Mouse (Mus musculus): ENCODE measurements around the gene Slc9a1. TPM values are rescaled to one million over a fixed set of nuclear protein-coding genes. Genes with fewer than 3 reads are reported as not detected.
A peak's percentile ranks its signal among the peaks of the same experiment; 100 is the strongest.

Gene Slc9a1
- polyA plus RNA-seq, 1 experiment from 2014 or later: 9.1 TPM

DNA sequence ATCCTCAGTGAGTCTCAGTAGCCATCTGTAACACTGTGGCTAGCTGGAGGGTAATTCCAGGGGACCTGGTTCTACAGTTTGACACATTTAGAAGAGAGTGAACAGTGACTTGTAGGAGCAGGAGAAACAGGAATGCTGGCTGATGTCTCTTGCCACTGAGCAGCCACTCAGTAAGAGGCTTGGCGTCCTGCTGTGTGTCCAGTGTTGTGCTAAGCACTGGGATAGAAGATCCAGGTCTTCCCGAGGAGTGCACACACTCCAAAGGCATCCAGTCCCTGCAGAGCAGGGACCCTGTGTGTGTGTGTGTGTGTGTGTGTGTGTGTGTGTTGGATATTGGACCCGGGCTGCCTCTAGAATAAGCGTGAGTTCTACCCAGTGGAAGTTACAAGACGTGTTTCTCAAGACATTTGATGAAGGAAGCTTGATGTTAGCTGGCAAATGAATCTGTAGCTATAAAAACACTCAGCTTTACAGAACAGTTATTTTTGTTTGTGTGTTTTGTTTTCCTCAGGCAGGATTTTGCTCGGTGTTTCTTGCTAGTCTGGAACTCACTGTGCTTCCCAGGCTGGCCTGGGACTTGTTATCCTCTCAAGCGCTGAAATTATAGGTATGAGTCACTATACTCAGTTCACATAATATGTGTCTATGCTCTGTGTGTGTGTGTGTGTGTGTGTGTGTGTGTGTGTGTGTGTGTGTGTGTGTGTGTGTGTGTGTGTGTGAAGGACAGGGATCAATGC lies 16.7 kb downstream of the Slc9a1 start:
- H3K27ac ChIP-seq (ENCODE audit: low read length): 0 out of 2 replicates have a peak overlapping the region, but pooled peaks have one; percentile 28
- ATAC-seq: no peak
- H3K36me3 ChIP-seq (ENCODE audit: control insufficient read depth, insufficient read depth, low read length): no peaks in the 10 kb centered on the region
- H3K27me3 ChIP-seq (replicated peaks; ENCODE audit: control insufficient read depth, insufficient read depth, low read length): no peaks in the 10 kb centered on the region
- no peaks in the 10 kb centered on the region for H3K9me3 ChIP-seq (ENCODE audit: control insufficient read depth, low read length)
- 73% methylated on average over 7 of the region's 7 CpGs for WGBS
- H3K4me1 ChIP-seq (ENCODE audit: control insufficient read depth, insufficient read depth, low read length): peaks cover 37% of the 10 kb centered on the region
- peak overlapping the region; percentile 30; the same call in 1 of the 2 replicates for H3K9ac ChIP-seq (ENCODE audit: low read depth, low read length)
- no peak overlapping the region for H3K4me2 ChIP-seq (ENCODE audit: low read depth, low read length)
- H3K4me3 ChIP-seq (ENCODE audit: low read length): no peak overlapping the region

DNA sequence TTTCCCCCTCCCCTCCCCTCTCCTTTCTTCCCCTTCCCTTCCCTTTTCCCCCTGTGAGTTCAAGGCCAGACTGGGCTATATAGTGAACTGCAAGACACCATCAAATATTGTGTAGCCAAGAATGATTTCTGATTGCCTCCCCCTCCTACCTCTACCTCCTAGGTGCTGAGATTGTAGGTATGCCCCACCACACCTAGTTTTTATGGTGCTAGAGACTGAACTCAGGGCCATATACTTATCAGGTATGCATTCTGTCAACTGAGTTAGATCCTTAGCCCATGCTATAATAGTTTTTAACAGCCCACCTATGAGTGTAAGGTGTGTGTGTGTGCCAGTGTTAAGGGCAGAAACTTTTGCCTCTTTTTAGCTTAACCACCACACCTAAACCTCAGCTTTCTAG lies 17.5 kb downstream of the Slc9a1 start:
- Histone ChIP-seq H3K27ac (ENCODE audit: low read length) (no peak overlapping the region), H3K4me3 (ENCODE audit: low read length) (no peak overlapping the region), H3K27me3 (replicated peaks; ENCODE audit: control insufficient read depth, insufficient read depth, low read length) (no peaks in the 10 kb centered on the region), H3K36me3 (ENCODE audit: control insufficient read depth, insufficient read depth, low read length) (no peaks in the 10 kb centered on the region), H3K4me2 (ENCODE audit: low read depth, low read length) (no peak overlapping the region), H3K4me1 (ENCODE audit: control insufficient read depth, insufficient read depth, low read length) (peaks cover 44% of the 10 kb centered on the region), H3K9ac (ENCODE audit: low read depth, low read length) (no peak overlapping the region), H3K9me3 (ENCODE audit: control insufficient read depth, low read length) (no peaks in the 10 kb centered on the region)
- peak; percentile 71 for ATAC-seq

DNA sequence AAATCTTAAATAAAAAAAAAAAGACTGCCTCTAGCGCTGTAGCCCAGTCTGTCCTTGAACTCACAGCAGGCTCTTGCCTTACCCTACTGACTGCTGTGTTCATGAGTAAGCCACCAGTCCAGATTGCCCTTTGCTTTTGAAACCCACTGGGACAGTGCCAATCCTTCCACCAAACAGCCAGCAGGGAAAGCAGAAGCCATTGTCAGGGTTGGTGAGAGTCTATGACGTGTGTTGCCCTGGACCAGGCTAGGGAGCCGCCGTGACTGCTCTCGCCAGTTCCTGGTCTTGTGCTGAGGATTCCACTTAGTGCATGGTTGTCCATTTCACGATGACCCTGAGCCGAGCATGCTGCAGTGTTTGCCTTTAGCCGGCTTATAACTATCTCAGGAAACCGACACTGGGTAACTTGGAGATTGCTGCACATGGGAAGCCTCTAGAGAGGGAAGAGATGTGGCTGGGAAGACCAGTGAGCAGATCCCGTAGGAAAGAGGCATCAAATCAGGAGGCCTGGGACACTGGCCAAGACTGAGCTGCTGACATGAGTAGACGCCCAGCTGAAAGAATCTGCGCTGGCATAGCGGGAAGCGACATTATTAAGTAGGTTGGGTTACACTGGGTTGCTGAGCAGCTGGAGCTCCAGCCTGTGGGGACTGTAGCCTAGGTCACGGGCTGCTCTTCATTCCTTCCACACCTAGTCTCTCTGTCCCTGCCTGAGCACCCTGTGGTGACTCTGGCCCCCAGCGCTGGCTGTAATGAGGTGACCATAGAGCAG lies 19.5 kb downstream of the Slc9a1 start:
- H3K9ac ChIP-seq (ENCODE audit: low read depth, low read length): no peak overlapping the region
- no peak overlapping the region for H3K4me3 ChIP-seq (ENCODE audit: low read length)
- no peak overlapping the region for H3K4me2 ChIP-seq (ENCODE audit: low read depth, low read length)
- no peak overlapping the region for H3K27ac ChIP-seq (ENCODE audit: low read length)
- H3K27me3 ChIP-seq (replicated peaks; ENCODE audit: control insufficient read depth, insufficient read depth, low read length): no peaks in the 10 kb centered on the region
- ATAC-seq: no peak
- no peaks in the 10 kb centered on the region for H3K36me3 ChIP-seq (ENCODE audit: control insufficient read depth, insufficient read depth, low read length)
- no peaks in the 10 kb centered on the region for H3K9me3 ChIP-seq (ENCODE audit: control insufficient read depth, low read length)
- WGBS: 82% methylated on average over 16 of the region's 16 CpGs
- H3K4me1 ChIP-seq (ENCODE audit: control insufficient read depth, insufficient read depth, low read length): peaks cover 45% of the 10 kb centered on the region

DNA sequence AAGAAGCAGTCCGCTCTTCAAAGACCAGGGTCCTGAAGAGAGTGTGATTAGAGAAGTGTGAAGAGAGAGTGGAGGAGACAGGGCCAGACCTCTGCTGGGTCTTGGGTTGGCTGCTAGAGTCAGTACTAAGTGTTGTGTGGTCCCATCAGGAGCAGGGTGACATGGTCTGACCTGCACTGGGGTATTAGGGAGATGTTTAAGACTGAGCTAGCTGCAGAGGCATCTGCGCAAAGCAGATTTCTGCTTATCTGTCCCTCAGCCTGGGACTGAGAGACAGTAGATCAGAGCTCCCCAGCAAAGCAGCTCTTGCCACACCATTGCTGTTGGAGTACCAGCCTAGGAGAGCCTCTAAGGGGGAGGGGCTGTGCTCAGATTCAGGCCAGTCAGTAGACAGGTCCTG lies 20.5 kb downstream of the Slc9a1 start:
- 79% methylated on average over 2 of the region's 2 CpGs for WGBS
- H3K9ac ChIP-seq (ENCODE audit: low read depth, low read length): no peak overlapping the region
- H3K4me3 ChIP-seq (ENCODE audit: low read length): no peak overlapping the region
- no peak overlapping the region for H3K4me2 ChIP-seq (ENCODE audit: low read depth, low read length)
- H3K36me3 ChIP-seq (ENCODE audit: control insufficient read depth, insufficient read depth, low read length): no peaks in the 10 kb centered on the region
- peak; percentile 20; the same call in 1 of the 2 replicates for ATAC-seq
- H3K4me1 ChIP-seq (ENCODE audit: control insufficient read depth, insufficient read depth, low read length): peaks cover 54% of the 10 kb centered on the region
- no peaks in the 10 kb centered on the region for H3K9me3 ChIP-seq (ENCODE audit: control insufficient read depth, low read length)
- H3K27ac ChIP-seq (ENCODE audit: low read length): no peak overlapping the region
- no peaks in the 10 kb centered on the region for H3K27me3 ChIP-seq (replicated peaks; ENCODE audit: control insufficient read depth, insufficient read depth, low read length)

DNA sequence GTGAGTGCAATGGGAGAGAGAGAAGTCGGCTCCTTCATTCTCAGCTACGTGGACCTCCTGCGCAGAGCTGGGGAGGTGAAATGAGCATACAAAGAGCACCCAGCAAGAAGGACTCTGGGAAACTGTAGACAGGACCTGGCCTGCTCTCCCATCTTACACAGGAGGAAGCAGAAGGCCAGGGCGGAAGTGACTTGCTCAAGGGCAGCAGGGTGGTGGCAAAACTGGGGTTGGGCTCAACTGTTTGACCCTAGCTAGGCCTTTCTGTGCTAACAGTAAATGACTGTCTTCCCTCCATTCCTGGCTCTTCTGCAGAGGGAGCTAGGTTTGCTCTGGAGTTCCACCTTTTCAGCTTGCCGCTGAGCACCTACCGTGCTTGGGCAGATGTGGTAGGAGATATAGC lies 21.1 kb downstream of the Slc9a1 start:
- WGBS: 87% methylated on average over 6 of the region's 6 CpGs
- Histone ChIP-seq H3K27me3 (replicated peaks; ENCODE audit: control insufficient read depth, insufficient read depth, low read length) (no peaks in the 10 kb centered on the region), H3K4me1 (ENCODE audit: control insufficient read depth, insufficient read depth, low read length) (peaks cover 59% of the 10 kb centered on the region), H3K27ac (ENCODE audit: low read length) (0 out of 2 replicates have a peak overlapping the region, but pooled peaks have one; percentile 52), H3K4me3 (ENCODE audit: low read length) (no peak overlapping the region), H3K4me2 (ENCODE audit: low read depth, low read length) (no peak overlapping the region), H3K36me3 (ENCODE audit: control insufficient read depth, insufficient read depth, low read length) (no peaks in the 10 kb centered on the region), H3K9ac (ENCODE audit: low read depth, low read length) (no peak overlapping the region; the same call in 1 of the 2 replicates), H3K9me3 (ENCODE audit: control insufficient read depth, low read length) (no peaks in the 10 kb centered on the region)
- ATAC-seq: no peak

DNA sequence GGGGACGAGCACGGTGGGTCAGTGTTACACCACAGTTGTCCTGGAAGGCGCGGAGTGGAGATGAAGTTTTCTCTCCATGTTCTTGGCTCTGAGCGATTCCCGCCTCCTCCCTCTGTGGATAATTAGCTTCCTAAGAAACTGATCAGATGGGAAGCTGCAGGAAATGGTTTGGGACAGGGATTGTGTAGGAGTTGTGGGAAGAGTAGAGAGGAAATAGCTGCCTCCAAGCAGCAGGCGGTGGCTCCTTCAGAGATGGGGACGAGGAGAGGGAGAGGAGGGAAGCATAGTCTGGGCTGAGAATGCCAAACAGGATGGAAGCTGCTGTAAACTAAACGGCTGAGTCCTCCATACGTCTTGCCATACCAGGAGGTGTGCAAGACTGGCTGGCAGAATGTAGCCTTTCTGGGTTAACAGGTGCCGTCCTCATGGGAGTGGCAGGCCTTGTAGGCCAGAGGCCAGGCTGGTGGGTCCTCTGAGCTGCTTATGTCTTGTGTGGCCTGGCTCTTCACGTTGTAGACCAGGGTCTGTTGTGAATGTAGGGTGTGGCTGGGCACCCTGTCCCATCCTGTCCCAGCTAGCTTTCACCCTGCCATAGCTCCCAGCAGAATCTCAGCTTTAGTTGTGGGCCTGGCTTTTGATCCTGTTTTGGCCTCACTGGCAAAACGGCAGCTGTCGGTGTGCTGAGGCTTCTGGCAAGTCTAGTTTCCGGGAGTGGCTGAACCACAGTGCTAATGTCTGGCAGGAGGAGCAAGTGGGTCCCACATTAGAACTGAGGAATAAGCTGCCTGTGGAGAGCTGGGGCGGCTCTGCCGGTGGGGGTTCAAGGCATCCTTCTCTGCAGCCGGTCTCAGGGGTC lies 21.9 kb downstream of the Slc9a1 start:
- H3K4me3 ChIP-seq (ENCODE audit: low read length): no peak overlapping the region
- H3K9me3 ChIP-seq (ENCODE audit: control insufficient read depth, low read length): no peaks in the 10 kb centered on the region
- peaks cover 60% of the 10 kb centered on the region for H3K4me1 ChIP-seq (ENCODE audit: control insufficient read depth, insufficient read depth, low read length)
- no peaks in the 10 kb centered on the region for H3K27me3 ChIP-seq (replicated peaks; ENCODE audit: control insufficient read depth, insufficient read depth, low read length)
- no peaks in the 10 kb centered on the region for H3K36me3 ChIP-seq (ENCODE audit: control insufficient read depth, insufficient read depth, low read length)
- WGBS: 66% methylated on average over 18 of the region's 18 CpGs
- no peak for ATAC-seq
- H3K4me2 ChIP-seq (ENCODE audit: low read depth, low read length): no peak overlapping the region
- peak overlapping the region; percentile 52 for H3K27ac ChIP-seq (ENCODE audit: low read length)
- peak overlapping the region; percentile 4; the same call in 1 of the 2 replicates for H3K9ac ChIP-seq (ENCODE audit: low read depth, low read length)

DNA sequence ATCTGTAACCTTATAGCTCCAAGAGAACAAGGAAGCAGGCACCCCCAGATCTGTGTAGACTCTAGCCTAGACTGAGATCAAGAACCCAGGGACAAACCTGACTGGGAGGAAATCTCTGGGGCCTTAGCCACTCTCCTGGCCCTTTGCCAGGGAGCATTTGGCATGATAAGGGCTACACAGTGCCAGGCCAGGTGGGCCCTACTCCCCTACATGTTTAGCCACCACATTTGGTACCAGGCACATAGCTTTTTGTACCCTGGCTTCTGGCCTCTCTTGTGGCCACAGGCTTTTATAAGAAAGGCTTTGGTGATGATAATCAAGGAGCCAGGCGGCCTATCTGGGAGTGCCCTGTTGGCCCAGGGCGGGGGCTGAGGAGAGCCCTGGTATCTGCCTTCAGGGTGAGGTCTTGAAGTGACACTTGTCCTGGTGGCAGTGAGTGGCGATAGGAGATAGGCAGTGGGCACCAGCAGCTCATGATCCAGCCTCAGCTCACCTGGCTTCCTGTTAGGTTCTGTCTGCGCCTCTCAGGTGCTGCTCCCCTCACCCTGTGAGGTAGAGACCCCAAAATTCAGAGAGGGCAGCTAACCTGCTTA lies 25.6 kb downstream of the Slc9a1 start:
- H3K36me3 ChIP-seq (ENCODE audit: control insufficient read depth, insufficient read depth, low read length): no peaks in the 10 kb centered on the region
- peak overlapping the region; percentile 17 for H3K9ac ChIP-seq (ENCODE audit: low read depth, low read length)
- H3K4me1 ChIP-seq (ENCODE audit: control insufficient read depth, insufficient read depth, low read length): peaks cover 49% of the 10 kb centered on the region
- ATAC-seq: peak; percentile 60
- H3K9me3 ChIP-seq (ENCODE audit: control insufficient read depth, low read length): no peaks in the 10 kb centered on the region
- WGBS: 78% methylated on average over 4 of the region's 4 CpGs
- H3K27ac ChIP-seq (ENCODE audit: low read length): peak overlapping the region; percentile 78
- H3K4me3 ChIP-seq (ENCODE audit: low read length): no peak overlapping the region
- H3K4me2 ChIP-seq (ENCODE audit: low read depth, low read length): no peak overlapping the region
- no peaks in the 10 kb centered on the region for H3K27me3 ChIP-seq (replicated peaks; ENCODE audit: control insufficient read depth, insufficient read depth, low read length)

DNA sequence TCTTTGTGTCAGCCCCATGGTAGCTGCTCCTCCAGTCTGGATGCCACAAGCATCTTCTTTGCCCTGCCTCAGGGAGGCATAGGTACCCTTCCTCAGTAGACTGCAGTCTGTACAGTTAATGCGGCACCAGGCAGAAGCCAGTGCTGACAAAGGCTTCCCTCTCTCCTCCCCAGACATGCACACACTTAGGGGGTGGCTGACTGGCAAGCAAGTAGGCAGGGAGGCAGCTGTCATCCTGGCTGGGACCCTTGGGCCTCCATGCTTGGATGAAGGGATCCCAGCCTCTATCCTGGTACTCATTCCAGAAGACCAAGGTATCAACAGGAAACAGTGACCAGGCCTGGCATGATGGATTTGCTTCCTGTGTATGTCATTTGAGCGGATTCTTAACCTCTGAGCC lies 26.6 kb downstream of the Slc9a1 start:
- Histone ChIP-seq H3K27me3 (replicated peaks; ENCODE audit: control insufficient read depth, insufficient read depth, low read length) (no peaks in the 10 kb centered on the region), H3K9me3 (ENCODE audit: control insufficient read depth, low read length) (no peaks in the 10 kb centered on the region), H3K4me3 (ENCODE audit: low read length) (no peak overlapping the region), H3K27ac (ENCODE audit: low read length) (no peak overlapping the region), H3K9ac (ENCODE audit: low read depth, low read length) (no peak overlapping the region), H3K4me1 (ENCODE audit: control insufficient read depth, insufficient read depth, low read length) (peaks cover 42% of the 10 kb centered on the region), H3K4me2 (ENCODE audit: low read depth, low read length) (no peak overlapping the region), H3K36me3 (ENCODE audit: control insufficient read depth, insufficient read depth, low read length) (no peaks in the 10 kb centered on the region)
- 76% methylated on average over 2 of the region's 2 CpGs for WGBS
- no peak for ATAC-seq

DNA sequence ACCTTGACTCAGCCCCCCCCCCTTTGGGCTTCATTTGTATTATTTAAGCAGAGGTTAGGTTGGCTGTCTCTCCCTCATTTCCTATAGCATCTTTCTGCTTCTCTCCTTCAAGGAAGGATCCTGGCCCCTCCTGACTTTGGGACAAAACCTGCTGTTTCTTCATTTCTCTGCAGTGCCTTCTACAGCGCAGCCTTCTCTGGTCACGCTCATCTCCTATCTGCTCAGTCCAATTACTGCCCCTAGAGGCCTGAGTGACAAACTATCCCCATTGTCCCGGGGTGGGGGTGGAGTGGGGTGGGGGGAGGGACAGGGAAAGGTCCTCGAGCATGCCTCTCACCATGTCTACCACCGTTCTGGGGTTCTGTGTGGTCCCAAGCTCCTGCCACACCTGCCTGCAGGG lies 27.8 kb downstream of the Slc9a1 start:
- Histone ChIP-seq H3K4me1 (ENCODE audit: control insufficient read depth, insufficient read depth, low read length) (peaks cover 41% of the 10 kb centered on the region), H3K9me3 (ENCODE audit: control insufficient read depth, low read length) (no peaks in the 10 kb centered on the region), H3K4me2 (ENCODE audit: low read depth, low read length) (no peak overlapping the region), H3K27ac (ENCODE audit: low read length) (no peak overlapping the region), H3K4me3 (ENCODE audit: low read length) (no peak overlapping the region), H3K36me3 (ENCODE audit: control insufficient read depth, insufficient read depth, low read length) (no peaks in the 10 kb centered on the region), H3K9ac (ENCODE audit: low read depth, low read length) (no peak overlapping the region), H3K27me3 (replicated peaks; ENCODE audit: control insufficient read depth, insufficient read depth, low read length) (no peaks in the 10 kb centered on the region)
- 56% methylated on average over 5 of the region's 5 CpGs for WGBS
- ATAC-seq: no peak
